Mouse (Mus musculus) embryonic facial prominence, embryonic 14.5 days (tissue): ENCODE data around the gene Zfp652. TPM values are rescaled to one million over a fixed set of nuclear protein-coding genes. Genes with fewer than 3 reads are reported as not detected.

Source experiments
- ATAC-seq: fragments of 200-750 bp; cut with Nextera tagmentation; 2 replicates; pipeline ENCODE4 v1.8.0; 2017; ENCODE audit warnings: low read depth, moderate number of reproducible peaks, moderate TSS enrichment
- DNase-seq: peaks from one replicate; pipeline ENCODE4 v3.0.0-alpha.2; 2015; ENCODE audit warnings: low spot score
- H3K27ac ChIP-seq: fragments of 300-500 bp; sonication (generic); replicated peaks from 2 replicates; pipeline ENCODE4 v1.5.1; 2014; ENCODE audit warnings: low read depth, mild to moderate bottlenecking, low read length, moderate library complexity
- H3K27me3 ChIP-seq: fragments of 300-500 bp; sonication (generic); replicated peaks from 2 replicates; pipeline ENCODE4 v1.6.1; 2014; ENCODE audit warnings: low read length; ENCODE audit not compliant: control insufficient read depth, insufficient read depth
- H3K36me3 ChIP-seq: fragments of 300-500 bp; sonication (generic); 2 replicates; pipeline ENCODE4 v1.6.1; 2014; ENCODE audit warnings: low read length, mixed read lengths; ENCODE audit not compliant: control insufficient read depth, insufficient read depth
- H3K4me1 ChIP-seq: fragments of 300-500 bp; sonication (generic); 2 replicates; pipeline ENCODE4 v1.6.1; 2014; ENCODE audit warnings: antibody characterized with exemption, low read length; ENCODE audit not compliant: control insufficient read depth, insufficient read depth
- H3K4me2 ChIP-seq: fragments of 300-500 bp; sonication (generic); 2 replicates; pipeline ENCODE4 v1.6.1; 2014; ENCODE audit warnings: low read depth, mild to moderate bottlenecking, low read length, moderate library complexity, mixed read lengths
- H3K4me3 ChIP-seq: fragments of 300-500 bp; sonication (generic); 2 replicates; pipeline ENCODE4 v1.5.1; 2014; ENCODE audit warnings: low read depth, mild to moderate bottlenecking, low read length
- H3K9ac ChIP-seq: fragments of 300-500 bp; sonication (generic); 2 replicates; pipeline ENCODE4 v1.6.1; 2014; ENCODE audit warnings: low read depth, mild to moderate bottlenecking, low read length, moderate library complexity, mixed read lengths
- H3K9me3 ChIP-seq: fragments of 300-500 bp; sonication (generic); 2 replicates; pipeline ENCODE4 v1.6.1; 2016; ENCODE audit warnings: low read length; ENCODE audit not compliant: control insufficient read depth
- WGBS: fragments of 180-500 bp; shearing (Covaris S2); extraction: QIAGEN DNeasy Blood & Tissue Kit; methylation state at CpG from one replicate; pipeline ENCODE4 v1.1.7; 2014; 5-methylcytosine and 5-hydroxymethylcytosine counted together
- polyA plus RNA-seq: library from polyadenylated mRNA; unstranded; fragments of >200 nt; fragmentation: Nextera tagmentation; extraction: Ambion mirVana; gene quantifications from 2 replicates; pipeline ENCODE4 v1.2.1, GENCODE M21; 2014

Gene Zfp652
- polyA plus RNA-seq, 1 experiment from 2014 or later: 11.5 TPM

- 71% methylated on average over 8 of the region's 8 CpGs for WGBS
Observed at GRCm38 (mm10) chr11:95764806-95765205, 52.3 kb downstream of the Zfp652 start.

DNA sequence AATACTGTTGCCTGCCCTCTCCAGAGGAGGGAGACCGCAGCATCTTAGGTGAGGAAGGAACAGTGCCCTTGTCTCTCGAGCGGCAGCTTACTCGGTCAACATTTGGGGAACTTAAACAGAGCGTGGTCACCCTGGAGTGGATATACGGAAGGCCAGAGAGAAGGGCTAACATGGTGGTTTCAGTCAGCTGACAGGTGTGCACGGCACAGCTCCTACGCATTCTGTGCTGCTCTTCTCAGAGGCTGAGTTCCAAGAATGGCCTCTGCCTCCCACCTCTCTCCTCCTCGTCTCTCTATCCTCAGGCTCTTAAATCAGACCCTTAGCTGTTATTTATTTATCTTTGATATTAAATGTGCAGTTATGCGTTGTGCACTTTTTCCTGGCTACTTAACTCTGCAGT is 52.9 kb downstream of the Zfp652 start:
- 91% methylated on average over 10 of the region's 10 CpGs for WGBS
- H3K27me3 ChIP-seq: no peaks in the 10 kb centered on the region
- no peak overlapping the region for H3K9ac ChIP-seq
- peaks cover 43% of the 10 kb centered on the region for H3K36me3 ChIP-seq
- no peak overlapping the region for H3K27ac ChIP-seq
- H3K9me3 ChIP-seq: no peaks in the 10 kb centered on the region
- no peaks in the 10 kb centered on the region for H3K4me1 ChIP-seq
- no peak overlapping the region for H3K4me2 ChIP-seq
- ATAC-seq (no peak), DNase-seq (no peak)
- H3K4me3 ChIP-seq: no peak overlapping the region

More at GRCm38 (mm10) chr11:95764806-95765205, 52.3 kb downstream of the Zfp652 start:
- DNase-seq (no peak), ATAC-seq (no peak)
- no peak overlapping the region for H3K9ac ChIP-seq
- peaks cover 39% of the 10 kb centered on the region for H3K36me3 ChIP-seq
- H3K9me3 ChIP-seq: no peaks in the 10 kb centered on the region
- no peak overlapping the region for H3K27ac ChIP-seq
- no peak overlapping the region for H3K4me3 ChIP-seq
- no peaks in the 10 kb centered on the region for H3K4me1 ChIP-seq
- H3K27me3 ChIP-seq: no peaks in the 10 kb centered on the region
- no peak overlapping the region for H3K4me2 ChIP-seq

- Histone ChIP-seq H3K4me3 (no peak overlapping the region), H3K4me2 (no peak overlapping the region), H3K36me3 (peaks cover 39% of the 10 kb centered on the region), H3K4me1 (no peaks in the 10 kb centered on the region), H3K27ac (no peak overlapping the region), H3K9me3 (no peaks in the 10 kb centered on the region), H3K27me3 (no peaks in the 10 kb centered on the region), H3K9ac (no peak overlapping the region)
- no peak for DNase-seq
- 83% methylated on average over 6 of the region's 6 CpGs for WGBS
- ATAC-seq: no peak
Observed at GRCm38 (mm10) chr11:95768244-95768643, 55.8 kb downstream of the Zfp652 start.

DNA sequence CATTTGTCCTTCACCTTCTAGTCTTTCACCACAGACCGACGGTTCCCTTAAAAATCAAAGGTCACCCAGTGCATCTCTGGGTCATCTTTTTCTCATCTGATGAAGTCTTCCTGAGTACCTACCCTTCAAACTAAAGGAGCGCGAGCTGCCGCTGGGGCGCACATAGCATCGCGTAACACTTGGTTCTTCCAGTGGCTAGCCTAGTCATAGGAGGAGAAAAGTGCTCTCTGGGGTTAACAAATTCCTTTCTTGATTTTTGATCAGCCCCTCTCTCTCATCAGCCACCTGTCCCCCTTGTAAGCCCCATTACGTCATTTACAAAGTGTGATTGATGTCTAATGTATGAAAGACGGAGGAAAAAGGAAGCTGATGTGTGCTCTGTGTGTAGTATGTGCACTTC is 56.7 kb downstream of the Zfp652 start:
- Histone ChIP-seq H3K27ac (no peak overlapping the region), H3K9me3 (no peaks in the 10 kb centered on the region), H3K27me3 (no peaks in the 10 kb centered on the region), H3K4me1 (no peaks in the 10 kb centered on the region), H3K4me2 (no peak overlapping the region), H3K9ac (no peak overlapping the region), H3K36me3 (peaks cover 30% of the 10 kb centered on the region), H3K4me3 (no peak overlapping the region)
- ATAC-seq (no peak), DNase-seq (no peak)
- WGBS: 85% methylated on average over 10 of the region's 10 CpGs

DNA sequence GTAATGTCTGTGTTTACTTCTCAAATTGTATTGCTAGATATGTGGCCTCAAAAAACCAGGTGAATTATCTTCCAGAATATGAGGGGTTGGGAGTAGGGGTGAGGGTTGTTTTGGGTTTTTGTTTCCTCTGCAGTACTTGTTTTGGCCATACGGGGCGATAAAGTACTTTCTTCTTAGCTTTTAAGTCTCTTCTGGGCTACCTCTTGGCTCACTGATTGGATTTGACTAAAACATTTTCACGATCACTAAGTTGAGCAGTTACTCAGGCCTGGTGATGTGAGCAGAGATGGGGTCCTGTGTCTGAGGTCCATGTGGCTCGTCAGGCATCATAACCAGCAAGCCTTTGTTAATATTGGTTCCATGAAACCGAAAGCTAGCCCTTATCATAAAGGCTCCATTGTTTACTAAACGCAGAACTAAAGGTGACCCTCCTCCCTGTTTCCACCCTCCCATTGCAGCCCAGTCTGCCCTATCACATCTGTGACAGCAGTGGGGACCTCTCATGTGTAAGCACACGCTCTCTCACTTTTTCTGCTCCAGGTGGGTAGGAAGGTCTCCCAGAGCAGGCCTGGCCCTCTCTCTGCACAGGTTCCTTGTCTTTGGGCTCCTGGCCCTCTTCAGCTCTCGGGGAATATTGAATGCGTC is 58.4 kb downstream of the Zfp652 start:
- WGBS: 56% methylated on average over 9 of the region's 9 CpGs
- H3K27ac ChIP-seq: no peak overlapping the region
- H3K27me3 ChIP-seq: no peaks in the 10 kb centered on the region
- no peaks in the 10 kb centered on the region for H3K4me1 ChIP-seq
- peaks cover 26% of the 10 kb centered on the region for H3K36me3 ChIP-seq
- no peak overlapping the region for H3K4me2 ChIP-seq
- ATAC-seq: no peak
- H3K9ac ChIP-seq: no peak overlapping the region
- no peaks in the 10 kb centered on the region for H3K9me3 ChIP-seq
- no peak overlapping the region for H3K4me3 ChIP-seq
- no peak for DNase-seq

GRCm38 (mm10) chr11:95771665-95772064 is 59.2 kb downstream of the Zfp652 start:
- no peak for ATAC-seq
- Histone ChIP-seq H3K27ac (no peak overlapping the region), H3K4me2 (no peak overlapping the region), H3K27me3 (no peaks in the 10 kb centered on the region), H3K9ac (no peak overlapping the region), H3K4me3 (no peak overlapping the region), H3K4me1 (no peaks in the 10 kb centered on the region), H3K36me3 (peaks cover 28% of the 10 kb centered on the region), H3K9me3 (no peaks in the 10 kb centered on the region)
- 77% methylated on average over 8 of the region's 8 CpGs for WGBS
- DNase-seq: no peak

GRCm38 (mm10) chr11:95773264-95773663 is 60.8 kb downstream of the Zfp652 start:
- peaks cover 26% of the 10 kb centered on the region for H3K36me3 ChIP-seq
- DNase-seq (no peak), ATAC-seq (no peak)
- no peak overlapping the region for H3K4me2 ChIP-seq
- 79% methylated on average over 3 of the region's 3 CpGs for WGBS
- no peaks in the 10 kb centered on the region for H3K27me3 ChIP-seq
- H3K4me3 ChIP-seq: no peak overlapping the region
- no peaks in the 10 kb centered on the region for H3K4me1 ChIP-seq
- H3K27ac ChIP-seq: no peak overlapping the region
- no peaks in the 10 kb centered on the region for H3K9me3 ChIP-seq
- no peak overlapping the region for H3K9ac ChIP-seq

DNA sequence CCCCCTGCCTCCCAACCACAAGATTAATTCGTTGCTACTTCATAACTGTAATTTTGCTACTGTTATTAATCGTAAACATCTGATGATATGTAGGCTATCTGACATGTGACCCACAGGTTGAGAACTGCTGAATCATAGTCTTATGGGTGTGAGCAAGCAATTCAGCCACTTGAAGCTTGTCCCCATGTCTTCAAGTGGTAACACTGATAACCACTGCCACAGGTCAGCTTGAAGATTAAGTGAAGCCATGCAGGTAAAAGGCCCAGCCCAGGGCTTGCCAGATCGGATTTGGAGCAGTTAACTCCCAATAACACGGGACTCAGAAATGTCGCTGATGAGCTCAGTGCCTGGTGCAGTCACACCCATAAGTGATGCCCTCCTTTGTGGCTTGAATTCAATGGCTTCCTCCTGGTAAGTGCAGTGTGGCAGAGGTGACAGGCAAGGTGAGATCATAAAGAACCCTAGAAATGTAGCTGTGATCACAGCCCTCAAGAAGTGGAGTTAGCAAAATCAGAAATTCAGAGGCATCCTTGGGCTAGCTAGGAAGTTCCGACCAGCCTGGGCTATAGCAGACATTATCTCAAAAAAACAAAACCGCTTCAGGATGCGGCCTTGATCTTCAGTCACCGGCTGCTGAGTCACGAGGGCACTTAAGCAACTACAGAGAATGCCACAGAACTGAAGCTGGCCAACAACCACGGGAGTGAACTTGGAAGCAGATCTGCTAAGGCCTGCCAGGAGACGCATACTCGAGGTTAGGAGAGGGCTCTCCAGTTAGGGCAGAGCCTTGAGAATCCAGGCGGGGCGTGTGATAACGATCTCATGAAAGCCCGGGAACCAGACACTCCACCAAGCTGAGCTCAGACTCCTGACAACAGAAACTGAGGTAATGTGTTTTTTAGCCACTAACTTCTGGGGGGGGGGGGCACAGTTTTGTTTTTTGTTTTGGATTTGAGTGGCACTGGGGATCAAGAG is 65.1 kb downstream of the Zfp652 start:
- DNase-seq (peak; percentile 72), ATAC-seq (no peak)
- Histone ChIP-seq H3K9ac (no peak overlapping the region), H3K27me3 (no peaks in the 10 kb centered on the region), H3K9me3 (no peaks in the 10 kb centered on the region), H3K27ac (no peak overlapping the region), H3K36me3 (peaks cover 8% of the 10 kb centered on the region; the same call in 1 of the 2 replicates), H3K4me2 (no peak overlapping the region), H3K4me1 (no peaks in the 10 kb centered on the region), H3K4me3 (no peak overlapping the region)
- 67% methylated on average over 17 of the region's 17 CpGs for WGBS
